Mouse (Mus musculus): ENCODE results near the gene Apba2. TPM values are rescaled to one million over a fixed set of nuclear protein-coding genes. Genes with fewer than 3 reads are reported as not detected.

Gene Apba2
- polyA plus RNA-seq, 1 experiment: 0.65 TPM

- Histone ChIP-seq H3K27ac (ENCODE audit: insufficient read depth, low read length) (no peak overlapping the region), H3K4me3 (ENCODE audit: insufficient read depth, low read length) (no peak overlapping the region), H3K4me1 (ENCODE audit: control insufficient read depth, insufficient read depth, low read length) (no peaks in the 10 kb centered on the region)
- TF ChIP-seq POLR2A (IDR thresholded peaks at IDR 0.05; ENCODE audit: low read depth, low read length): no peak
- no peak for TF ChIP-seq CTCF (IDR thresholded peaks at IDR 0.05; ENCODE audit: borderline replicate concordance, insufficient read depth, low read length)
These were observed 137.4 kb downstream of the Apba2 start for GRCm38 (mm10) chr7:64638922-64639321.

GRCm38 (mm10) chr7:64640651-64641050 is 139.1 kb downstream of the Apba2 start:
- Histone ChIP-seq H3K27ac (ENCODE audit: insufficient read depth, low read length) (no peak overlapping the region), H3K4me1 (ENCODE audit: control insufficient read depth, insufficient read depth, low read length) (no peaks in the 10 kb centered on the region), H3K4me3 (ENCODE audit: insufficient read depth, low read length) (no peak overlapping the region)
- no peak for TF ChIP-seq CTCF (IDR thresholded peaks at IDR 0.05; ENCODE audit: borderline replicate concordance, insufficient read depth, low read length)
- TF ChIP-seq POLR2A (IDR thresholded peaks at IDR 0.05; ENCODE audit: low read depth, low read length): no peak

- Histone ChIP-seq H3K4me1 (ENCODE audit: control insufficient read depth, insufficient read depth, low read length) (no peaks in the 10 kb centered on the region), H3K4me3 (ENCODE audit: insufficient read depth, low read length) (no peak overlapping the region), H3K27ac (ENCODE audit: insufficient read depth, low read length) (no peak overlapping the region)
- TF ChIP-seq CTCF (IDR thresholded peaks at IDR 0.05; ENCODE audit: borderline replicate concordance, insufficient read depth, low read length) (no peak), POLR2A (IDR thresholded peaks at IDR 0.05; ENCODE audit: low read depth, low read length) (no peak)
These were observed 141.4 kb downstream of the Apba2 start for GRCm38 (mm10) chr7:64642903-64643302.

DNA sequence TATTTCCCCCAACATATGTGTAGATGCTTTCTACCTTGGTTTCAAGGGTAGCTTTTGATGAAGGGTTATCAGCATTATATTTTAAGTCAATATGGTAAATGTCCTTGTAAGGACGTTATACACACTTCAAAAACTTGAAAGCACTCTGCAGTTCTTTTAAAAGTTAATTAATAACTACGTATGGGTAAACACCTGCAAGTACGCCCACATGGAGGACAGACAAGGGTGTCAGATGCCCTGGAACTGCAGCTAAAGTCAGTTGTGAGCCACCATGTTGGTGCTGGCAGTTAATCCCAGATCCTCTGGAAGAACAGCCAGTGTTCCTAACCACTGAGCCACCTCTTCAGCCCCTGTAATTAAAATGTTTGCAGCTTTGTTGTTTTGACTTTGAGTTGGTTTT is 144.0 kb downstream of the Apba2 start:
- Histone ChIP-seq H3K4me1 (ENCODE audit: control insufficient read depth, insufficient read depth, low read length) (no peaks in the 10 kb centered on the region), H3K27ac (ENCODE audit: insufficient read depth, low read length) (no peak overlapping the region), H3K4me3 (ENCODE audit: insufficient read depth, low read length) (no peak overlapping the region)
- TF ChIP-seq CTCF (IDR thresholded peaks at IDR 0.05; ENCODE audit: borderline replicate concordance, insufficient read depth, low read length) (no peak), POLR2A (IDR thresholded peaks at IDR 0.05; ENCODE audit: low read depth, low read length) (no peak)

DNA sequence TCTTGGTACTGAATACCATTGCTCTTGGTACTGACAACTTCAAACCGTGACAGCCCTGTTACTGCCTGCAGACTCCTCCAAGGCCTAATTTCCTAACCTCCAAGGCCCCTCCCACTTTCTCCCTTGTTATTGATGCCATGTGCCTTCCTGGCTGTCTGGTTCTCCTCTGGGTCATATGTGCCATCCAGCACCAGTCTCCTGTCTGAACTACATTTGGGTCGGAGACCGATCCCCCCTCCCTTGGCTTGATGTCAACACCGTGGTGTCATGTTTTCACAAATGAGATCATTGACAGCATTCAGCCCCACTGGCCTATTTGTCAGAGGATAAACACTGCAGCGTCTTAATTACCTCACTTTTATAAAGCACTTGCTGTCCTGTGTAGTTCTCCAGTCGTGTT is 144.5 kb downstream of the Apba2 start:
- TF ChIP-seq CTCF (IDR thresholded peaks at IDR 0.05; ENCODE audit: borderline replicate concordance, insufficient read depth, low read length): no peak
- TF ChIP-seq POLR2A (IDR thresholded peaks at IDR 0.05; ENCODE audit: low read depth, low read length): no peak
- H3K4me1 ChIP-seq (ENCODE audit: control insufficient read depth, insufficient read depth, low read length): no peaks in the 10 kb centered on the region
- H3K27ac ChIP-seq (ENCODE audit: insufficient read depth, low read length): no peak overlapping the region
- no peak overlapping the region for H3K4me3 ChIP-seq (ENCODE audit: insufficient read depth, low read length)

DNA sequence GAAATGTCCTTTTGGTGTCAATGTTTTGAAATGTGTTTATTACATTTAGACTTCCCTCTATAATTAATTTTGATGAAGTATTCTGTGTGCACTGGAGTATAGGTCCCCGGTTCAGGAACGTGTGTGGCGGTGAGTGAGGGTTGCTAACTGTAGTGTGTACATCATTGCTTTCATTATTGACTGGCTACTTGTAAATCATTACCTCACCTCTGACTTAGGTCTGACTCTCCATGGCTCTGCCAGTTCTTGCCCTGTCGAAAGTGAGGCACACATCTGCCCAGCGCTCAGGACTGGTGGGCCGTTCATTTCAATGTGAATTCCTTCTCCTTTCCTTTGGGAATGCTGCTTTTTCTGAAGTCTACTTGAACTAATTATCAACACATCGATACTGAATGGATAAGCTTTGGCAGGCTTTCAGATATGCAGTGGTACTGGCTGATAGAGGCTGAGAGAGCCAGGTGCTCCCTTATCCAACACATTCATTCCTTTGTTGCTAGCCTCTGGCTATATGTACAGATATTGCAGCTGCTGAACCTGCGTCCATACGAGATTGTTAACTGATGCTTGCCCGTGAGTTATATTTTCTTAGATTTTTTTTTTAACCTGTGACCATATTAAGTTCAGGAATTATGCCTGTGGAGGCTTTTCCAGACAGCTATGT is 147.6 kb downstream of the Apba2 start:
- no peak overlapping the region for H3K4me3 ChIP-seq (ENCODE audit: insufficient read depth, low read length)
- no peaks in the 10 kb centered on the region for H3K4me1 ChIP-seq (ENCODE audit: control insufficient read depth, insufficient read depth, low read length)
- no peak overlapping the region for H3K27ac ChIP-seq (ENCODE audit: insufficient read depth, low read length)
- no peak for TF ChIP-seq POLR2A (IDR thresholded peaks at IDR 0.05; ENCODE audit: low read depth, low read length)
- TF ChIP-seq CTCF (IDR thresholded peaks at IDR 0.05; ENCODE audit: borderline replicate concordance, insufficient read depth, low read length): no peak

DNA sequence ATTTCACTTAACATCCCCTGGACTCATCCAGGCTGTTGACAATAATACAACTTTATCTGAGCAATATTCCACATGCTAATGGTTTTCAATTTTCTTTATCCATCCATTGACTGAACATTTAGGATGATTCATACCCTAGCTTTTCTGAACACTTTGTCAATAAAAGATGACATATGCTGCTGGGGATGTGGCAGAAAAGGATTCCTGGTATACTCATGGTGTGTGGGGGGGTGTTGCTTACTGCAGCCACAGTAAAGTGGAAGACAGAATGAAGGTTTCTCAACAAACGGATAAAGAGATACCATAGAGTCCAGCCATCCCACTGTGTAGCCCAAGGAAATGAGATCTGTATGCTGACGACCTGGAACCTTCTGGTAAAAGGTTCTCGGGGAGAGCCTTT is 150.5 kb downstream of the Apba2 start:
- Histone ChIP-seq H3K4me3 (ENCODE audit: insufficient read depth, low read length) (no peak overlapping the region), H3K4me1 (ENCODE audit: control insufficient read depth, insufficient read depth, low read length) (0 out of 2 replicates have a peak, but pooled peaks cover under 1% of the 10 kb centered on the region), H3K27ac (ENCODE audit: insufficient read depth, low read length) (no peak overlapping the region)
- TF ChIP-seq POLR2A (IDR thresholded peaks at IDR 0.05; ENCODE audit: low read depth, low read length) (no peak), CTCF (IDR thresholded peaks at IDR 0.05; ENCODE audit: borderline replicate concordance, insufficient read depth, low read length) (no peak)

DNA sequence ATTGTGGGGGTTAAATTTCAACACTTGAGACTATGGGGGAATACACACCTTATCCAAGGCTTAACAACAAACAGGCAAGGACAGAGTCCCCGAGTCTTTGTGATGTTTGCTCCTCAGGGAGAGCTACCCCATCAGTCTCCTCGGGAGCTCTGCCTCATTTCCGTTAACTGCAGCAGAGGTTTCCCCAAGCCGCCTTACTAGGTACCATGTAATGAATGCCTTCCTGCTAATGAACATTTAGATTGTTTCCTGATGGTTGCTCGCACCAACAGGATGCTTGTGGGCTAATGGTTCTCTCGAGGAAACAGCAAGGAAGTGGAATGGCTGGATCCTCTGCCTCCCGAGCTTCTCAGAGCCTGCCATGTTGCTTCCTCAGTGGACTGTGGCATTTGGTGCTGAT is 155.3 kb downstream of the Apba2 start:
- Histone ChIP-seq H3K4me3 (ENCODE audit: insufficient read depth, low read length) (no peak overlapping the region), H3K4me1 (ENCODE audit: control insufficient read depth, insufficient read depth, low read length) (0 out of 2 replicates have a peak, but pooled peaks cover 2% of the 10 kb centered on the region), H3K27ac (ENCODE audit: insufficient read depth, low read length) (no peak overlapping the region)
- no peak for TF ChIP-seq POLR2A (IDR thresholded peaks at IDR 0.05; ENCODE audit: low read depth, low read length)
- no peak for TF ChIP-seq CTCF (IDR thresholded peaks at IDR 0.05; ENCODE audit: borderline replicate concordance, insufficient read depth, low read length)

GRCm38 (mm10) chr7:64658914-64659313 is 157.4 kb downstream of the Apba2 start:
- no peak for TF ChIP-seq POLR2A (IDR thresholded peaks at IDR 0.05; ENCODE audit: low read depth, low read length)
- no peak for TF ChIP-seq CTCF (IDR thresholded peaks at IDR 0.05; ENCODE audit: borderline replicate concordance, insufficient read depth, low read length)
- Histone ChIP-seq H3K4me3 (ENCODE audit: insufficient read depth, low read length) (no peak overlapping the region), H3K27ac (ENCODE audit: insufficient read depth, low read length) (no peak overlapping the region), H3K4me1 (ENCODE audit: control insufficient read depth, insufficient read depth, low read length) (0 out of 2 replicates have a peak, but pooled peaks cover 2% of the 10 kb centered on the region)

DNA sequence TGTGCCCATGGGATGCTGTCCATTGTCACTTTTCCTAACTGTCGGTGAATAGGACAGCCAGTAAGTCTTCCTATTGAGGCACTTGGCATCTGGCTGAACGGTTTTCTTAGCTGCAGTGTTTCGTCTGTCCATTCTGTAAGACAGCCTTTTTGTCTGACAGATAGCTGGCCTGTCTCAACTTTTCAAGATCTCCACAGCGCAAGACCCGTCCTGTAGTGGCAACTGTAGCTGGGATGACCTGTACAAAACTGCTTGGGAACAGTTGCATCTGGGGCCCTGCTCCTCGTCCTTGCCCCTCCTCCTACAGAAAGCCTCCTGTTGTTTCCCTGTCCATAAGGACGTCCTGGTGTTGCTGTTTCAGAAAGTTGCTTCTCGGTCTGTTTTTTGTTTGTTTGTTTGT is 157.8 kb downstream of the Apba2 start:
- Histone ChIP-seq H3K4me1 (ENCODE audit: control insufficient read depth, insufficient read depth, low read length) (0 out of 2 replicates have a peak, but pooled peaks cover 2% of the 10 kb centered on the region), H3K27ac (ENCODE audit: insufficient read depth, low read length) (no peak overlapping the region), H3K4me3 (ENCODE audit: insufficient read depth, low read length) (no peak overlapping the region)
- TF ChIP-seq CTCF (IDR thresholded peaks at IDR 0.05; ENCODE audit: borderline replicate concordance, insufficient read depth, low read length) (no peak), POLR2A (IDR thresholded peaks at IDR 0.05; ENCODE audit: low read depth, low read length) (no peak)

All from embryonic fibroblast, embryonic 13.5 days (primary cell).